Mouse (Mus musculus) thymus, adult 18-20 months (tissue): ENCODE measurements around the gene Gm49342.
"Not testable (repeated sequence)": the region's sequence is repeated elsewhere in the genome, so short reads cannot be mapped to it uniquely, and the experiment has no call there.

Experiments
- DNase-seq, 2 experiments: peaks; one replicate each; pipeline ENCODE4 v3.0.0; 2022; ENCODE audit warnings: mixed read lengths in 2 of 2

Gm49342 gene

GRCm38 (mm10) chr14:50938119-50938908 lies 6.0 kb upstream of the Gm49342 start:
- DNase-seq: no peak

DNA sequence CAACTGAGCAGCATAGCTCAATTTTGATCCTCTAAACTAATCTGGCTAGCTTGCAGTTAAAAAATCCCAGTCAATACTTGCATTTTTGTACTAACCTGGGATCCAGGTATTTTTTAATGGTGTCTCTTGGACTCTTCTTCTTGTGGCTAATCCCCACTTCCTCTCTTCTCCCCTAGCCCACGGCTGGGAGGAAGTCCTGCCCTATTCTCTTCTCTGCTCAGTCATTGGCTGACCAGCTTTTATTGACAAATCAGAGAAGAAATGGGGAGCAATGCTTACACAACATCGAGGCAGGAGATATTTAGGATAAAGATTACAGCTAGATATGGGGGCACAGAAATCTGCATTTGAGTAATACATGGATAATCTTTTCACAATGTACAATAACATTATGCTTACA lies 5.4 kb upstream of the Gm49342 start:
- no peak for DNase-seq

DNA sequence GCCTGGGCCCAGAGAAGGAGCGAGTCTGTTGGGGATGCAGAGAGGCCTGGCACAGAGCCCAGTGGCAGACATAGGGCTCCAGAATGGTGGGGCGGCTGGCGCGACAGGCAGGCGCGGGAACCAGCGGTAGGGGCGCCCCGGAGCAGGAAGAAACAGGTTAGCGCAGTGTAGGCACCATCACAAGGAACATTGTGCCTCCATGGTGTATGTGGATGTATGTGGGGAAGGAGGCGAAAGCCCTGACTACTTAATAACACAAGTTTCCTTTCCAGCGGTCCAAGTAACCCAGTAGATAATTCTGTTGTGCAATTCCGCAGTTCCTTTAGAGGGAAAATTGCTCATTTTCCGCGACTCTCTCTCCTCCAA lies 334 bp downstream of the Gm49342 start:
- DNase-seq: not testable (repeated sequence)

GRCm38 (mm10) chr14:50945081-50945480 lies 764 bp downstream of the Gm49342 start:
- not testable (repeated sequence) for DNase-seq

DNA sequence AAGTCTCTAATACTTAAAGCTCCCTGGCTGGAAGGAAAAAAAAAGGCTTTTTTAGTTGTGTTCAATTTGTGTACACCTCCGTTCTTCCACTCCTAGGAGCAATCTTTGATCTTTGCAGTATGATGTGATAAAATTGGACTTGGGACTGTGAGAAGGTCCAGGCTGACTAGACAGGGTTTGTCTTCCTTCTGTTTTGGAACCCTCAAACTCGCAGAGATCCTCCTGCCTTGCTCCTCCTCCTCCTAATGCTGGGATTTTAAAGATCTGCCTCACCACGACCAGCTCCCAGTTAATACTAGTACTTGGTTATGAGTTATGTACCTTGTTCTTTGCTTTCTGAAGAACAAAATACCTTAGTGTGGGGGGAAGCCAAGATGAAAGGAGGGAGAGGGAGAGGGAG lies 1.2 kb downstream of the Gm49342 start:
- DNase-seq: not testable (repeated sequence)

- no peak for DNase-seq
Observed at GRCm38 (mm10) chr14:50955487-50955886, 11.2 kb downstream of the Gm49342 start.

DNA sequence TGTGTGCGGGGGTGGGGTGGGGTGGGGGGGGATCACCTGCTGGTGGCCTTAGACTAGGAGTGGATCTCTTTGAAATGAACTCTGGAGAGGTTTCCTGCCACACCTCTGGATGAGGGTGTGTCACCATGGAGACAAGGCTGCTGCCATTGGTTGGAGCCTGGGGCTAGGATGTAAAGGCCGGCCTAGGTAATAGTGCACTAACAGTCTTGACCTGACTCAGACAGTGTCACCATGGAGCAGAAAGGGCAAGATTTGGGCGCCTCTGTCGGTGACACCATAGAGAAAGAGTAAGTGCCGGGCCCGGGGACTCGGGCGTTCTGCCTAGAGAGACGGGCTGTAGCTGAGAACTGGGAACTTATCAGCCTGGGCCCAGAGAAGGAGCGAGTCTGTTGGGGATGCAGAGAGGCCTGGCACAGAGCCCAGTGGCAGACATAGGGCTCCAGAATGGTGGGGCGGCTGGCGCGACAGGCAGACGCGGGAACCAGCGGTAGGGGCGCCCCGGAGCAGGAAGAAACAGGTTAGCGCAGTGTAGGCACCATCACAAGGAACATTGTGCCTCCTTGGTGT lies 11.7 kb downstream of the Gm49342 start, which contains the start of gene Pnp2:
TSS of gene Pnp2 (plus strand) at position 51 of the 567 bp plus-strand sequence.
- DNase-seq: peak; percentile 49 to 50

DNA sequence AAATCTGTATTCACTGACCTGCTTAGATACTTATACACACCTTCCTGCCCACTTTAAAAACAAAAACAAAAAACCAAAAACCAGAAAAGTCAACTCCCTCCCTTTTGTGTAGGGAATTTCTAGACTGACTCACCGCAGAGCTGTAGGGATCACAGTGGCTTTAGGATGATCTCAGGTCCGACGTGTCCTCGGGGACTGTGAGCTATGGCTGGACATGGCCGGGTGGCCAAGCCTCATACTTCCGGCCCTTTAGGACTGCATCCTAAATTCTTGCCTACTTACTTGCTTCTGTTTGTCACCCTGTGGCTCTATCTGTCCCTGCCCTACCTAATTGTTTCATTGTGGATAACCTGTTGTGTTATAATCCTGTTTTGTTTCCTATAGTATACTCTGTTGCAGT lies 12.4 kb downstream of the Gm49342 start:
- not testable (repeated sequence) for DNase-seq

- DNase-seq: not testable (repeated sequence)
Observed at GRCm38 (mm10) chr14:50957146-50957545, 12.8 kb downstream of the Gm49342 start.

DNA sequence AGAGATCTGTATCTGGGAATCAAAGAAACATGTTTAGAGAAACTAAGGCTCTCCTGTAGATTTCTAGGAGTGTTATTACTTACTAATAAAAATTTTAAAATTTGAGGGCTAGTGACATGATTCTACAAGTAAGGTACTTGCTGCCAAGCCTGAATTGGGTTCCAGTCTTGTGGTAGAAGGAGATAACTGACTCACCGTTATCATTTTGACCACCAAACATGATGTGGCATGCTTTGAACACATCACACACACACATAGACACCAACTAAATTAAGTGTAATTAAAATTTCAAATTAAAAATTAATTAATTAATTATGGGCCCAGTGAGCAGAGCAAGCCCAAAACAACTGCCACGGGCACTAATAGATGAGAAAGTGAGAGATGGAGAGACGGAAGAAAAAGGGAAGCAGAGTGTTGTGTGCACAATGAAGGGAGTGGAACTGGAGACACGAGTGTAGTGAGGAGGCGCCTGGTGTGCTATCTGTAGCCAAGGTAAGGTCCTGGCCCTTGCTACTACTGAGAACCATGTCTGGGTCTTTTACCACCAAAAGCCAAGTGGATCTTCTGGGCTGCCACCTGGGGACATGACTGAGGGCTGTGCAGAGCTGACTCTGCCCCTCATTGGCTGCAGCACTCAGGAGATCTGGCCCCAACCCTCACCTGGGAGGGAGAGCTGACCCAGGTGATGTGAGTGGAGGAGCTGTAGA lies 14.1 kb downstream of the Gm49342 start:
- not testable (repeated sequence) for DNase-seq

DNA sequence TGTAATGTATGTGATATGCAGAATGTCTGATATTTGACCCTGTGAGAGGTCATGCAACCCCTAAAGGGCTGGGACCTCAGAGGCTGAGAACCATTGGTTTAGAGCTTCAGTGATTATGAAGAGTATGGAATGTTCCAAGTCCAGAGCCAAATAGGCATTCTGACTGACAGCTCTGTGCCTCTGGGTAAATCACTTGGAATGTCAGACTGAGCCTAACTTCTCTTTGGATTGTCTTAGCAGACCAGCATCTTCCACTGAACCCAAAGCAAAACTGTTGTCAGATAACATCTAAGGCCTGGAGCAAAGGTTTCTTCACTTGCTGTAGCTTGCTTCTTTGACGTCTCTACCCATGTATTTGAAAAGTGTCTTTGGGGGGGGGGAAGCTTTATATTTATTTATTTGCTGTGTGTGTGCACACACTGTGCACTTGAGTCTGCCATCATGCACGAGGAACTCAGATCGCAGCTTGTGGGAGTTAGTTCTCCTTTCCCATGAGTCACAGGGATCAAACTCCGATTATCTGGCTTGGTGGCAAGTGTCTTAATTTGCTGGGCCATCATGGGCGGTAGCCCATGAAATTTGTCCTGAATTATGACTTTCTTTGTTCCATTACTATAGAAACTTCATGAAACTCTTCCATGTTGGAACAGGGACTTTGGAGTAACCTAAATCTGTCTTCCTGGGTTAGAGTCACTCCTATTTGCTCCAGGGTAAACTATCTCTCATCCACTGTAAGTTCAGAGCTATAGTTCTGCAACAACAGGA lies 24.1 kb downstream of the Gm49342 start:
- no peak for DNase-seq

DNA sequence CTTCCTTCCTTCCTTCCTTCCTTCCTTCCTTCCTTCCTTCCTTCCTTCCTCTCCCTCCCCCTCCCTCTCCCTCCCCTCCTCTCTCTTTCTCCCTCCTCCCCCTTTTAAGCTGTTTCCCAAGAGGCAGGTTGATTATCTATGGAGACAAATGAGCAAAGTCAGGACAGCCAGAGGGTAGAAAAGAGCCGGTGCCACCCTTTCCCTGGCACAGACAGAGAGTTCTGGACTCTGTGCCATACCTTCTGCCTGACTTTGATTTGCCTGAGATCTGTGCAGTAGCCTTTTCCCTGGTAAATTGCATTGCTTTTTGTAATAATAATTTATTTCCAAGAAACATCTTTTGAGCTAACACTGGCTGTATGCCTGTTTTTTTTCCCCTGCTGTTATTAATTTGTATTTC lies 24.7 kb downstream of the Gm49342 start:
- no peak for DNase-seq

GRCm38 (mm10) chr14:50969558-50970544 lies 25.5 kb downstream of the Gm49342 start:
- no peak for DNase-seq

GRCm38 (mm10) chr14:50970822-50971221 lies 26.5 kb downstream of the Gm49342 start:
- no peak for DNase-seq

DNA sequence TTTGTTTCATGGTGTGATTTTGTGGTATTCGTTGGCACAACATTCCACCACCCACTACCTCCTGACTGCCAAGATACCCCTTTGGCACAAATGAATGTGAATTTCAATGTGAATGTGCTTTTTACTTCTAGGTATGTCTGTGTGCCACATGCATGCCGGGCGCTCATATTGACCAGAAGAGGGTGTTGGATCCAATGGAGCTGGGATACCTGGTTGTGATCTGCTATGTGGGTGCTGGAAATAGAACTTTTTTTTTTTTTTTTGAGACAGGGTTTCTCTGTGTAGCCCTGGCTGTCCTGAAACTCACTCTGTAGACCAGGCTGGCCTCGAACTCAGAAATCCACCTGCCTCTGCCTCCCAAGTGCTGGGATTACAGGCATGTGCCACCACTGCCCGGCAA lies 28.7 kb downstream of the Gm49342 start:
- not testable (repeated sequence) for DNase-seq

GRCm38 (mm10) chr14:50973700-50974099 lies 29.4 kb downstream of the Gm49342 start:
- DNase-seq: no peak

DNA sequence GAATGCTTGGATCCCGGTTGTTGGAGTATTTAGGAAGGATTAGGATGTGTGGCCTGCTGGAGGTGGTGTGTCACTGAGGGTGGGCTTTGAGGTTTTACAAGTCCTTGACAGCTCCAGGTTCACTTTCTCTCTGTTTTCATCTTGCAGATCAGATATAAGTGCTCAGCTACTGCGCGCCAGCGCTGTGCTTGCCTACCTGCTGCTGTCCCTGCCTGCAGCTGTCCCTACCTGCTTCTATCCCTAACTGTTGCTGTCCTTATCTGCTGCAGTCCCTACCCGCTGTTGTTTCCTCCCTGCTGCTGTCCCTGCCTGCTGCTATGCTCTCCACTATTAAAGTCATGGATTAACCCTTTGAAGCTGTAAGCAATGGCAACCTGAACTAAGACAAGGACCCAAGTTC lies 30.7 kb downstream of the Gm49342 start:
- DNase-seq: no peak

GRCm38 (mm10) chr14:50976674-50977073 lies 32.4 kb downstream of the Gm49342 start:
- no peak for DNase-seq

GRCm38 (mm10) chr14:50978451-50978850 lies 34.1 kb downstream of the Gm49342 start:
- not testable (repeated sequence) for DNase-seq

DNA sequence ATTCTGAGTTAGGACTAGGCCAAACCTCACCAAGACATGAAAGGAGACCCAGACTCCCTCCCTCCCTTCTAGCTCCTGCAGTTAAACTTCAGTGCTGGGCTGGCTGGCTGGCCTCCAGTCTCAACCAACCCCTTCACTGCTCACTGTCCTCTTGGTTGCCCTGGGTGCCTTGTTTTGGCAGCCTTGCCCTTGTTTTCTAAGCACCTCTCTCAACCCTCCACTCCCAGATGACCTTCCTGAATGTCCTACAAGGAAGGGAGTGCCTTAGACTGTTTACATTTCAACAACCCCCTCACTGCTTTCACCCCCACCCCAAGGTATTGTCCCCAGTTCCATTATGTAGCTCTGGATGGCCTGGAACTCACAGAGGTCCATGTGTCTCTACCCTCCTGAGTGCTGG lies 35.3 kb downstream of the Gm49342 start:
- no peak for DNase-seq

DNA sequence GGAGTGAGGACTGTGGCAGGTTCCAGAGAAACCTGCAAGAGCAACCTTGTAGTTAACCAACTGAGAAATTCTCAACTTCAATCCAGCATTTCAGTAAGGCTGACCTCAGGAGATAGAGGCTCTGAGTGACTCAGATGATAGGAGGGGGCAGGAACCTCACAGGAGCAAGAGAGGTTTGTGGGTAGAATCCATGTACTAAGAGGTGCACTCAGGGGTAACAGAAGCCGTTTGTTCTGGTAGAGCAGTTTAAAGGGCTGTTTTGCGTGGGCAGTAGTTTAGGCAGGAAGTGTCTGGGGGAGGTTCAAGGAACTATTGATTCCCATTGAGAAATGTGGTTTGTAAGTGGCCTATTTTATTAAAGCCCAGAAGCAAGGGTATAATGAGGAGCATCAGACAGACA lies 36.9 kb downstream of the Gm49342 start:
- no peak for DNase-seq

GRCm38 (mm10) chr14:50981837-50982236 lies 37.5 kb downstream of the Gm49342 start:
- no peak for DNase-seq
